Mouse (Mus musculus) central nervous system, embryonic 11.5 days (tissue): ENCODE measurements around the gene Soat1. TPM values are rescaled to one million over a fixed set of nuclear protein-coding genes. Genes with fewer than 3 reads are reported as not detected.

Source experiments
- polyA plus RNA-seq: library from polyadenylated mRNA; depleted of rRNA; stranded (reverse); fragments of >200 nt; gene quantifications from 2 replicates; pipeline ENCODE4 v1.2.3, GENCODE M21; 2012; rRNA removed

The Soat1 gene
- 18.5 and 27.6 TPM in 2 replicates for polyA plus RNA-seq

DNA sequence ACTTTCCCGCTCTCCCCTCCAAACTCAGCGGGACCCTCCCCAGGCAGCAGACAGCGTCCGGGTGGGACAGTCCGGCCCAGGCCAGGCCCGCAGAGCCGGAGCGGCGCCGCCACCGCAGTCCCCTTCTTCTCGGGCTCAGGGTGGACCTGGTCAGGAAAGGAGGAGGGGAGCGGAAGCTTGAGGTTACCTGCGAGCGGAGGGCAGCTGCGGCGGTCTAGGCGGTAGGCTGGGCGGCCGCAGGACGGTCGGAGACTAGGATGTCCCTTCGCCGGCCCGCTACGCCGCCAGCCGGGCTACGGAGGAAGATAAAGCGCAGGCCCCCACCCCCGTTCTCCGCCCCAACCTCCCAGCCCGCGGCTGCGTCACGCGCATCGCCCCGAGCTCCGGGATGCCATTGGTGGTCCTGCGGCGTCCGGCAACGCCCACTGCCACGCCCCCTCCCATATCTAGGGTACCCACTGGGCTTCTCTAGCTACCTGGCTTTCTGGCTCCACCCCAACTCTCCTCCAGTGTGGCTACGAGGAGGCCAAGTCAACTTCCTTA lies at the start of gene Soat1:
Soat1 (minus strand) TSS at position 371 of the 543 bp plus-strand sequence.

DNA sequence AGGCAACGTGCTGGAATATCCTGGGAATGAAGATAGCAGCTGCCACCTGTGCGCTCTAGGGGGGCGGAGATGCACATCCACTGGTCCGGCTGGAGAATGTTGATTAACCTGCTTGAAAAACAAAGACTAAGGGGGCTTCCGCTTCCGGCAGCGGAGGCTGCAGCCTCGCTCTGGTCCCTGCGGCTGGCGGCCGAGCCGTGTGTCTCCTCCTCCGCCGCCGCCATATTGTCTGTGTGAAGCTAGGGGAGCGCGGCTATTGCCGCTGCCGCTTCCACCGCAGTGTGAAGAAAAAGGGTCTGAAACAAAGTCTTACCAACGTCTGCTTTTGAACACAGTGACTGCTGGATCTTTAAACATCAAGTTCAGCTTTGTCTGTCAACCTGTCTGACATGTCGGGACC lies 49.7 kb upstream of the Soat1 start, which contains the start of gene Gm10031:
Gm10031 (plus strand) TSS at position 171 of the 400 bp plus-strand sequence.

DNA sequence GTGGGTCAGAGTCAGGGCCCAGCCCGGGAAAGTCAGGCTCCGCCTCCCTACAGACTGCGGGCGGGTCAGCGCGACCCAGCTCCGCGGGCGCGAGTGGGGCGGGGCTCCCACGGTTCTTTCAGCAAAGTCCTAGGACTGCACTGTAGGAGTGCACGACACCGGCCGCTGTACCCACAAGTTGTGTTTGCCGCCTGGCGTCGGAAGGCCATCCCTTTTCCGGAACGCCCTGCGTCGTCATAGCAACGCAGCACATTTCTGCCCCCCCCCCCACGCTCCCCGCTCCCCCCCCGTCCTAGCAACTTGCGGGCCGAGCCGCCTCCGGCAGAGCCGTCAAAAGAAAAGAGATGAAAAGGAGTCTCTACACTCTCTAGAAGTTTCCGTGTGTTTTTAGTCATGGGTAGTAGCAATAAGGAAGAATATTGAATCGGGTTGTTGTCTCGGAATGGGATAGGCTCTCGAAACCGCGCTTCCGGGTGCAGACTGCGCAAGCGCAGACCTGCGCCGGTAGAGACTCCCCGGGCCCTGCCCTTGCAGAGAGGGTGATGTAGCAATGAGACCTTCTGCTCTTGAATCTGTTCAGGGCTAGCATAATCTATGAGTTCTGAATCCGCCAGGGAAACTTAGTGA lies 53.3 kb downstream of the Soat1 start, which contains the start of gene Axdnd1:
Axdnd1 (minus strand) TSS at position 489 of the 627 bp plus-strand sequence.

Other genes starting within 250 kb of the Soat1 start
- gene Tdrd5, start 170.7 kb downstream of the Soat1 start, polyA plus RNA-seq = 0.17 and 0.19 TPM in 2 replicates
- gene Nphs2, start 163.6 kb downstream of the Soat1 start, polyA plus RNA-seq = 0.06 and 0.10 TPM in 2 replicates
- gene Gm2000, start 108.3 kb downstream of the Soat1 start, polyA plus RNA-seq = 51.6 and 64.3 TPM in 2 replicates
- gene Axdnd1, start 53.2 kb downstream of the Soat1 start, polyA plus RNA-seq = 0.18 and 0.68 TPM in 2 replicates
- gene Gm10031, start 49.7 kb upstream of the Soat1 start, polyA plus RNA-seq = 3.6 and 6.5 TPM in 2 replicates
- 13.6 and 19.9 TPM in 2 replicates for gene Abl2, start 84.5 kb upstream of the Soat1 start, polyA plus RNA-seq
- 2.7 TPM in 2 replicates for gene Tor3a, start 200.0 kb upstream of the Soat1 start, polyA plus RNA-seq
- 24.8 and 26.1 TPM in 2 replicates for gene Fam20b, start 244.8 kb upstream of the Soat1 start, polyA plus RNA-seq